Mouse (Mus musculus): Measurements from ENCODE around the gene C130050O18Rik.

GRCm38 (mm10) chr5:139459938-139460337 lies 54.9 kb downstream of the C130050O18Rik start:
- TF ChIP-seq CTCF (IDR thresholded peaks at IDR 0.05; ENCODE audit: control insufficient read depth, insufficient read depth, insufficient replicate concordance, low read depth, low read length): no peak
- no peak for TF ChIP-seq POLR2A (IDR thresholded peaks at IDR 0.05; ENCODE audit: control insufficient read depth, low read depth, low read length)

Measured in testis, adult 2 months (tissue).